Mouse (Mus musculus) hindlimb bud, embryonic 11.5 days (tissue): ENCODE data around the gene Cfap52.

Experiments used
- DNase-seq: peaks from one replicate; pipeline ENCODE4 v3.0.0-alpha.2; 2012; ENCODE audit warnings: low read depth, low spot score; ENCODE audit errors: extremely low spot score

Cfap52 gene

GRCm38 (mm10) chr11:67965242-67965883, at the start of gene Cfap52:
Gene Cfap52, minus strand, starts transcription at chr11:67965651.
- DNase-seq = peak; percentile 81

GRCm38 (mm10) chr11:68012207-68012606, 46.8 kb upstream of the Cfap52 start:
- no peak for DNase-seq

GRCm38 (mm10) chr11:68009377-68009776, 43.9 kb upstream of the Cfap52 start:
- DNase-seq = no peak

GRCm38 (mm10) chr11:68007645-68008044, 42.2 kb upstream of the Cfap52 start:
- DNase-seq = no peak

- DNase-seq = no peak
Observed at GRCm38 (mm10) chr11:68006216-68006789, 40.9 kb upstream of the Cfap52 start.

- DNase-seq = peak; percentile 26
Observed at GRCm38 (mm10) chr11:68004191-68004590, 38.7 kb upstream of the Cfap52 start.

GRCm38 (mm10) chr11:67999629-68000028, 34.2 kb upstream of the Cfap52 start:
- no peak for DNase-seq

- no peak for DNase-seq
Observed at GRCm38 (mm10) chr11:67998905-67999304, 33.5 kb upstream of the Cfap52 start.

- no peak for DNase-seq
Observed at GRCm38 (mm10) chr11:67995965-67996364, 30.5 kb upstream of the Cfap52 start.

- DNase-seq = no peak
Observed at GRCm38 (mm10) chr11:67991240-67991639, 25.8 kb upstream of the Cfap52 start.

GRCm38 (mm10) chr11:67983564-67983963, 18.1 kb upstream of the Cfap52 start:
- DNase-seq = no peak

GRCm38 (mm10) chr11:67975252-67975651, 9.8 kb upstream of the Cfap52 start:
- DNase-seq = no peak

GRCm38 (mm10) chr11:67973225-67973624, 7.8 kb upstream of the Cfap52 start:
- no peak for DNase-seq

- no peak for DNase-seq
Observed at GRCm38 (mm10) chr11:67972606-67973005, 7.2 kb upstream of the Cfap52 start.

GRCm38 (mm10) chr11:67967831-67968230, 2.4 kb upstream of the Cfap52 start:
- no peak for DNase-seq

GRCm38 (mm10) chr11:67965905-67966878, 741 bp upstream of the Cfap52 start, which contains the start of gene Stx8:
Gene Stx8, plus strand, starts transcription at chr11:67966193.
- DNase-seq = peak; percentile 56

- no peak for DNase-seq
Observed at GRCm38 (mm10) chr11:67964110-67964509, 1.3 kb downstream of the Cfap52 start.

- DNase-seq = no peak
Observed at GRCm38 (mm10) chr11:67954413-67954812, 11.0 kb downstream of the Cfap52 start.

- DNase-seq = no peak
Observed at GRCm38 (mm10) chr11:67953604-67954003, 11.8 kb downstream of the Cfap52 start.

- no peak for DNase-seq
Observed at GRCm38 (mm10) chr11:67949475-67949874, 16.0 kb downstream of the Cfap52 start.

- DNase-seq = no peak
Observed at GRCm38 (mm10) chr11:67948229-67948628, 17.2 kb downstream of the Cfap52 start.

GRCm38 (mm10) chr11:67932156-67932555, 33.3 kb downstream of the Cfap52 start:
- no peak for DNase-seq
